Mouse (Mus musculus): ENCODE data around the gene Kif1bp. TPM values are rescaled to one million over a fixed set of nuclear protein-coding genes. Genes with fewer than 3 reads are reported as not detected.

Gene Kif1bp
- 9.2 and 9.6 TPM in 2 replicates for polyA plus RNA-seq (2012; rRNA removed)

DNA sequence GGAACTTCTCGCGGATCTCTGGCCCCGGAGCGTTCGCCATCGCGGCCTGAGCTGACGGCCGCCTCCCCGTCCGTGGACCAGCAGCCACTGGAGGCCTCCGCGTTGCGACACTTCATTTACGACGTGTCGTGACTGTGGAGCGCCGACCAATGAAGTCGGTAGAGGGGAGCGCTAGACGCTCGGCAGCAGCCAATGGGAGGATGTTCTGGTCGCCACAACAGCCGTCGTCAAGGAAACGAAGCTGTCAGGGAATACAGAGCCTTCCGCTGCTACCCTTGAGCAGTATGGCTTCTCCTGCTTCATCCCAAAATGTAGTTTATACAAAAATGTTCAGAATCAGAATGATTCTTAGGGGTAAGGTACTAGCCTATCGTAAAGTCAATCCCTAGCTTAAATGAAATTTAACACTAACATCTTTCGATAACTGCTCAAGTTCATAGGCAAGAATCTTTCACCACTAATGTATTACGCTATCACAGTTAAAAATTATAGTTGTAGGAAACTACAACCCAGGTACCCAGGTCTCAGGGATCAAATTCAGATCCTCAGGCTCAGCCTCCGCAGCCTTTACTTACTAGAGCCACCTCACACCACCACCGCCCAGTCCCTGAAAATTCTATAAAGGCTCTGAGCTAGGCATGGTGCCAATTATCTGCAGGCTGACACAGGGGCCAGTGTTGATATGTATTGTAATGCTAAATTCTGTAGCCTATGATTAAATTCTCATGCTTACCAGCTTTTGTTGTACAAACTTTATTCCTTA lies at the start of gene Kif1bp:
Kif1bp (minus strand) TSS at position 120 of the 763 bp plus-strand sequence.

DNA sequence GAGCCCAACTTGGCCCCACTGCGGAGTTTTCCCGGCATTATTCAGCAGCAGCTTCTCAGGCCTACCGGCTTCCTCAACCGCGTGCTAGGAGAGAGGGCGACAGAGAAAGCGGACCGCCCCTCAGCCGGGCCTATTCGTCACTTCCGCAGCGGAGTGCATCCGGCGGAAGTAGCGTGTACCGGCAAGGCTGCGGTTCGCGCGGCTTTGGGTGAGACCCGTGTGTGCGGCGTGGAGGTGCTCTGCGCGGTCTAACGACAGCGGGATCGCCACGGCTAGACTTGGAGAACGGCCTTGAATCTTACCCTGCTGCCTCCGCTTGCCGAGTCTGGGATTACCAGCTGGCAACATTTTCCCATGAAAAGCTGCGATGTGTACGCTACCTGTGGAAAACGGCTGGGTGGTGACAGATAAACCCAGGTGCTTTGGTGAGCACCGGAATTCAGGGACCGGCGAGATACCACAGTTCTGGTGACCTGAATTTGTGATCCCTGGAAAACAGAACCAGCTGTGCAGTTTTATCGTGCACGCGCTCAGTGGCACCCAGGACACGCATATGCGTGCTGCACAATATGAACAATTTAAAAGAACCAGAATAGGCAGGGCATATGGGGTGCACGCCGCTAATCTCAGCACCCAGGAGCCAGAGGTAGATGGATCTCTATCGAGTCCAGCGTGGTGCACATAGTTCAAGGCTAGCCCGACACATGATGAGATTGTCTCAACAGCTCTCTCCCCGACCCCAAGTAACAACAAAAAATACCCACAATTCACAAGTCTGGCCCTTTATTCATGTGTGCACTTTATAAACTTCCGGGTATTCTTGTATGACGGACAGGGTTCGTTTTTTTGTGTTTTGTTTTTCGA lies 24.2 kb upstream of the Kif1bp start, which contains the start of gene Ddx21:
Ddx21 (minus strand) TSS at position 105 of the 864 bp plus-strand sequence.

DNA sequence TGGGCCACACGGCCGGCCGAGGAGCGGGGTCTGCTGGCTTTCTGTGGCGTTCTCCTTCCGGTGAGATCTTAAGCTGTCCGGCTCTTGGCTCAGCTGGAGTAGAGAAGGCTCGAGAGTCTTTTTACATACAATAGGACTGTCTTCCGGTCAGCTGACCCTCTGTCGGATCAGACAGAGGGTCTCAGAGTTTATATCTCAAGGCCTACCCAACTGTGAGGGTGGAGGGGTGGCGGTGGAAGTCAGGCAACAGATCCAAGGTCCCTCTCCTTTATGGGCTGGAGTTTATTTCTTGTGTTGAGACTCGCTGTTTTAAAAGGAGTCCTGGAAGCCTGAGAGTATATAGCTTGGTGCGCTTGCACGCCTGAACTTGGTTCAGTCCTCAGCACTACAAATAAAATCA lies 50.9 kb downstream of the Kif1bp start, which contains the start of gene Srgn:
Srgn (minus strand) TSS at position 101 of the 400 bp plus-strand sequence.

Other genes starting within 250 kb of the Kif1bp start
- 55.1 and 58.8 TPM in 2 replicates for gene Hk1, start 198.5 kb downstream of the Kif1bp start, polyA plus RNA-seq (2012; rRNA removed)
- 3.7 and 4.4 TPM in 2 replicates for gene Hkdc1, start 156.0 kb downstream of the Kif1bp start, polyA plus RNA-seq (2012; rRNA removed)
- gene 4930507D05Rik, start 129.0 kb downstream of the Kif1bp start, polyA plus RNA-seq (2012; rRNA removed), result 0.08 and 0.13 TPM in 2 replicates
- gene Supv3l1, start 128.7 kb downstream of the Kif1bp start, polyA plus RNA-seq (2012; rRNA removed), result 15.5 and 17.5 TPM in 2 replicates
- gene Vps26a, start 91.7 kb downstream of the Kif1bp start, polyA plus RNA-seq (2012; rRNA removed), result 15.3 and 18.9 TPM in 2 replicates
- gene Srgn, start 51.0 kb downstream of the Kif1bp start, polyA plus RNA-seq (2012; rRNA removed), result 24.8 and 34.5 TPM in 2 replicates
- gene Ddx21, start 23.8 kb upstream of the Kif1bp start, polyA plus RNA-seq (2012; rRNA removed), result 35.4 and 38.2 TPM in 2 replicates
- gene Ddx50, start 72.8 kb upstream of the Kif1bp start, polyA plus RNA-seq (2012; rRNA removed), result 23.9 and 26.9 TPM in 2 replicates
- 0.09 and 0.10 TPM in 2 replicates for gene Stox1, start 147.7 kb upstream of the Kif1bp start, polyA plus RNA-seq (2012; rRNA removed)
- gene Ccar1, start 213.8 kb upstream of the Kif1bp start, polyA plus RNA-seq (2012; rRNA removed), result 29.0 and 29.4 TPM in 2 replicates